Mouse (Mus musculus) small intestine, adult 2 months (tissue): ENCODE data around the gene Timp2.

ENCODE experiments used
- CTCF ChIP-seq: fragments of 200-500 bp; IDR thresholded peaks from 2 replicates; pipeline ENCODE4 v1.5.1; 2012; ENCODE audit warnings: low read depth, mild to moderate bottlenecking, control low read depth, inconsistent platforms, low read length, moderate library complexity, mixed read lengths; ENCODE audit not compliant: insufficient replicate concordance, insufficient read length; ENCODE audit errors: extremely low read depth
- POLR2A ChIP-seq: fragments of 200-500 bp; IDR thresholded peaks from 2 replicates; pipeline ENCODE4 v1.6.1; 2012; ENCODE audit warnings: low read depth, mild to moderate bottlenecking, control low read depth, inconsistent platforms, low read length, moderate library complexity

GRCm38 (mm10) chr11:118360907-118361341 is 5.4 kb upstream of the Timp2 start:
- TF ChIP-seq POLR2A (no peak), CTCF (no peak)
